Mouse (Mus musculus): ENCODE measurements around the gene Gm5741. TPM values are rescaled to one million over a fixed set of nuclear protein-coding genes. Genes with fewer than 3 reads are reported as not detected.

Gene Gm5741
- polyA plus RNA-seq, 1 experiment from 2014 or later: not detected

DNA sequence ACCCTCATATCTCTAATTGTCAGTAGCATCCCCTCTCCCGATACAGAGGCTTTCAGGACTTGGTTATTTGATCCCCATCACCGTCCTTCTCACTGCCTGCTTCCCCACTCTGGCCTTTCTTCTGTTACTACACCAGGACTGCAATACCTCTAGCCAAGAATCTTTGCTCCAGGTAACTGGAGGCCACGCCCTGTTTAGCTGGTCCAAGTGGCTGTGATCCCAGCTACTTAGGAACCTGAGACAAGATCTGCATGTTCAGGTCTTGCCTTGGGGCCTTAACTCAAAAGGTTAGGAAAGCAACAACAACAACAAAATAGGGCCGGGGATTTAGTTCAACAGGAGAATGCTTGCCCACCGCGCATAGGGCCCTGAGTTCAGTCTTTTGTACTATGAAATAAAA is 24.2 kb downstream of the Gm5741 start:
- H3K9me3 ChIP-seq (replicated peaks; ENCODE audit: low read length): no peaks in the 10 kb centered on the region
- H3K27ac ChIP-seq: no peak overlapping the region
- H3K4me2 ChIP-seq (ENCODE audit: low read length): no peak overlapping the region
- no peaks in the 10 kb centered on the region for H3K27me3 ChIP-seq (ENCODE audit: insufficient read depth, low read length)
- ATAC-seq (replicated peaks; ENCODE audit: low FRiP score, low read depth) (no peak), DNase-seq (ENCODE audit: low spot score) (no peak)
- 88% methylated on average over 6 of the region's 6 CpGs for WGBS
- H3K4me1 ChIP-seq (replicated peaks; ENCODE audit: insufficient read depth, low read length): peaks cover 5% of the 10 kb centered on the region; the same call in 1 of the 2 replicates
- H3K9ac ChIP-seq (ENCODE audit: low read depth, low read length): no peak overlapping the region
- no peak overlapping the region for H3K4me3 ChIP-seq (replicated peaks; ENCODE audit: low read depth, low read length)
- peaks cover 59% of the 10 kb centered on the region for H3K36me3 ChIP-seq (ENCODE audit: insufficient read depth, low read length)
- TF ChIP-seq CTCF (IDR thresholded peaks at IDR 0.05; ENCODE audit: low read depth): no peak

DNA sequence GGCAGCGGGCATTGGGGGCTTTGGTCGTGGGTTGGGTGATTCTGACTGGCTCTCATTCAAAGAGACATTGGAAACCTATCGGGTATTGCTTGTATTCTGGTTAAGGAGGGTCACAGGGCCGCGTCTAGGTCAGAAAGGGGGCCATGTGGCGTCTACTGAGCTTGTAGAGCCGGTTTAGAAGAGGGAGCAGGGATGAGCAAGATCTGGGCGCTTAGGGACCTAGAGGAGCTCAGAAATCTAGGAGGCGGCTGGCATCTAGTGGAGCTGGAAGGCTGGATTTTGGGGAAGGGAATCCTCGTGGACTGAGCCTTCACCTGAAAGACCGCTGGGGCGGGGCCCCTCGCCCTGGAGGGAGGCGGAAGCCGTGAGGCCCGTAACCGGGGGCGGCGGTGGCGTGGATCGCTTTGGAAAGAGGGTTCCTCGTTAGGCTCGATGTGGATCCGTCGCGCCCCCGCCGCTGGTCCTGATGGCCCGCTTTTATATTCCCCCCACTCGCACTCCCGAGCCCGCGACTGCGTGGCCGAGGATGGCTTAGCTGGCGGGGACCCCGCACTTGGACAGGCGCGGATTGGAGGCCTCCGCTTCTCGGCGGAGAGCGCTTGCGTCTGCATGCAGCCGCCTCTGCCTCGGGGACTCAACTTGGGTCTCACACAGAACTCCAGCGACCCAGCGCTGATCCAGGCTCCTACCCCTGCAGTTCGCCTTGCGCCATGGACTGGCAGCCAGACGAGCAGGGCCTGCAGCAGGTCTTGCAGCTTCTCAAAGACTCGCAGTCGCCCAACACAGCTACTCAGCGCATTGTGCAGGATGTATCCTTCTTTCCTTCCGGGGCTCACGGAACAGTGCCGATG is 29.9 kb downstream of the Gm5741 start:
- H3K27me3 ChIP-seq (ENCODE audit: insufficient read depth, low read length): no peaks in the 10 kb centered on the region
- H3K27ac ChIP-seq: peak overlapping the region; percentile 99
- DNase-seq (ENCODE audit: low spot score) (peak; percentile 49), ATAC-seq (replicated peaks; ENCODE audit: low FRiP score, low read depth) (0 out of 2 replicates have a peak, but pooled peaks have one; percentile 2)
- peak overlapping the region; percentile 89 for H3K9ac ChIP-seq (ENCODE audit: low read depth, low read length)
- TF ChIP-seq CTCF (IDR thresholded peaks at IDR 0.05; ENCODE audit: low read depth): no peak
- H3K4me1 ChIP-seq (replicated peaks; ENCODE audit: insufficient read depth, low read length): peaks cover 13% of the 10 kb centered on the region
- H3K36me3 ChIP-seq (ENCODE audit: insufficient read depth, low read length): peaks cover 9% of the 10 kb centered on the region
- peak overlapping the region; percentile 85 for H3K4me3 ChIP-seq (replicated peaks; ENCODE audit: low read depth, low read length)
- under 1% methylated on average over 53 of the region's 57 CpGs for WGBS
- H3K9me3 ChIP-seq (replicated peaks; ENCODE audit: low read length): no peaks in the 10 kb centered on the region
- H3K4me2 ChIP-seq (ENCODE audit: low read length): peak overlapping the region; percentile 99

DNA sequence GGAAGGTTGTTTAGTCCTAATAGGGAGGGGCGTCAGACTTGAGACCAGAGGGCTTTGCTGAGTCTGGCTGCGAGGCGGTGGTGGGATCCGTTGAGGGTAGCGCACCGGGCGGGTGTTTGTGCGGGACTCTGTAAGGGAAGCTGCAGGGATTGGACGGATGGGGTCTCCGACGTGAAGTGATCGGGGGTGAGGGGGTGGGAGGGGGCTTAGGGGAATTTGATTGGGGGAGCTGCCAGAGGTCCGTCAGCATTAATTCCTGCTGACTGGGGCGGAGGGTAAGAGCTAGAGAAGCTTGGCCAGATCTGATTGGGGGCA is 30.5 kb downstream of the Gm5741 start:
- peak overlapping the region; percentile 99 for H3K27ac ChIP-seq
- 1% methylated on average over 14 of the region's 14 CpGs for WGBS
- peaks cover 13% of the 10 kb centered on the region for H3K4me1 ChIP-seq (replicated peaks; ENCODE audit: insufficient read depth, low read length)
- H3K4me2 ChIP-seq (ENCODE audit: low read length): peak overlapping the region; percentile 99
- ATAC-seq (replicated peaks; ENCODE audit: low FRiP score, low read depth) (peak; percentile 40), DNase-seq (ENCODE audit: low spot score) (no peak)
- peak overlapping the region; percentile 89 for H3K9ac ChIP-seq (ENCODE audit: low read depth, low read length)
- TF ChIP-seq CTCF (IDR thresholded peaks at IDR 0.05; ENCODE audit: low read depth): no peak
- H3K4me3 ChIP-seq (replicated peaks; ENCODE audit: low read depth, low read length): peak overlapping the region; percentile 85
- H3K27me3 ChIP-seq (ENCODE audit: insufficient read depth, low read length): no peaks in the 10 kb centered on the region
- peaks cover 8% of the 10 kb centered on the region for H3K36me3 ChIP-seq (ENCODE audit: insufficient read depth, low read length)
- no peaks in the 10 kb centered on the region for H3K9me3 ChIP-seq (replicated peaks; ENCODE audit: low read length)

DNA sequence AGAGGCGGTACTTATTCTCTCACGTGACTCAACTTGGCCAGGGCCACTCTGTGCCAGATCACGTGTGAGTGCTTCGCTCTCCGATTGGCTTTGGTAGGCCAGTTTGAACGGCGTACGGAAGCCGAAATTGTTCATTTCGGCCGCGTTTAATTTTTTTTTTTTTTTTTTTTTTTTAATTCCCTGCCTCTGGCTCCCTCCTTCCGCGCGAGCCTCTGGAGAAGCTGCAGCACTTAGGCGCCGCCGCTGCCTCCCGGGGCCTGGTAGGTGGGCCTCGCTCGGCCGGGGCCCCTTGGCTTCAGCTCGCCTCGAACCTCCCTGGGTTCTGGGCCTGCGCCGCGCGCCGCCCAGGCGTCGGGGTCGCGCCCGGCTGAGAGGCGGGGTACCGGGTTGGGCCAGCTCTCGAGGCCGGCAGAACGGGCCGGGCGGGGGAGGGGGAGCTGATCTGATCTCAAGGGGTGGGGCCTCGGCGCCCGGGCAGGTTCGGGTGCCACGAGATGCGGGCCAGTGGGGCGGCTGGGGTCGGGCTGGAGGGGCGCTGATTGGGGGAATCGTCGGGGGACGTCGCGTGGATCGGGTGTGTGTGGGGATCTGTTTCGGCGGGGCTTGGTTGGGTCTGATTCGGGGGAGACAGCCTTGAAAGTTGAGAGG is 30.9 kb downstream of the Gm5741 start, which contains the start of gene Tnpo2:
TSS of gene Tnpo2 (plus strand) at position 198 of the 648 bp plus-strand sequence.
- under 1% methylated on average over 59 of the region's 59 CpGs for WGBS
- TF ChIP-seq CTCF (IDR thresholded peaks at IDR 0.05; ENCODE audit: low read depth): no peak
- ATAC-seq (replicated peaks; ENCODE audit: low FRiP score, low read depth): peak; percentile 89

DNA sequence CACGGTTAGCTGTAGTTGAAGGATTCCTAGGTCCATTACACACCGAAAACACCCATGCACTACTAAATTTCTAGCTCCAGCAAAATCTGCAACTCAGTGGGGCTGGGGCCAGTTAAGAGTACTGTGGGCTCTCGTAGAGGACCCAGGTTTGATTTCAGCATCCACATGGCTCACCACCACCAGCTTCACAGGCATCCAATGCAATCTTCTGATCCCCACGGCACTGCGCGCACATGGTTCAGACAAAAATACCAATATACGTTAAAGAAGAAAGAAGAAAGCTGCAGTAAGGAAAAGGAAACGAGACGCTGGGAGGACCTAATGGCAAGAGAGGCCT is 31.4 kb downstream of the Gm5741 start:
- WGBS: under 1% methylated on average over 9 of the region's 9 CpGs
- H3K9ac ChIP-seq (ENCODE audit: low read depth, low read length): peak overlapping the region; percentile 69
- no peaks in the 10 kb centered on the region for H3K9me3 ChIP-seq (replicated peaks; ENCODE audit: low read length)
- H3K27me3 ChIP-seq (ENCODE audit: insufficient read depth, low read length): no peaks in the 10 kb centered on the region
- ATAC-seq (replicated peaks; ENCODE audit: low FRiP score, low read depth): peak; percentile 11
- H3K36me3 ChIP-seq (ENCODE audit: insufficient read depth, low read length): peaks cover 18% of the 10 kb centered on the region
- H3K4me3 ChIP-seq (replicated peaks; ENCODE audit: low read depth, low read length): peak overlapping the region; percentile 85
- peak overlapping the region; percentile 91 for H3K4me2 ChIP-seq (ENCODE audit: low read length)
- peaks cover 13% of the 10 kb centered on the region for H3K4me1 ChIP-seq (replicated peaks; ENCODE audit: insufficient read depth, low read length)
- no peak for TF ChIP-seq CTCF (IDR thresholded peaks at IDR 0.05; ENCODE audit: low read depth)
- H3K27ac ChIP-seq: peak overlapping the region; percentile 92
- no peak for DNase-seq (ENCODE audit: low spot score)

More for the DNA sequence above, 30.9 kb downstream of the Gm5741 start, which contains the start of gene Tnpo2:
- Histone ChIP-seq H3K27ac (peak within 1 kb of the TSS; percentile 99), H3K27me3 (ENCODE audit: insufficient read depth, low read length) (no peaks in the 10 kb centered on the region), H3K4me2 (ENCODE audit: low read length) (peak within 1 kb of the TSS; percentile 99), H3K9me3 (replicated peaks; ENCODE audit: low read length) (no peaks in the 10 kb centered on the region), H3K4me1 (replicated peaks; ENCODE audit: insufficient read depth, low read length) (peaks cover 13% of the 10 kb centered on the region), H3K4me3 (replicated peaks; ENCODE audit: low read depth, low read length) (peak within 1 kb of the TSS; percentile 85), H3K9ac (ENCODE audit: low read depth, low read length) (peak within 1 kb of the TSS; percentile 89), H3K36me3 (ENCODE audit: insufficient read depth, low read length) (peaks cover 13% of the 10 kb centered on the region)
- DNase-seq (ENCODE audit: low spot score): peak; percentile 99

DNA sequence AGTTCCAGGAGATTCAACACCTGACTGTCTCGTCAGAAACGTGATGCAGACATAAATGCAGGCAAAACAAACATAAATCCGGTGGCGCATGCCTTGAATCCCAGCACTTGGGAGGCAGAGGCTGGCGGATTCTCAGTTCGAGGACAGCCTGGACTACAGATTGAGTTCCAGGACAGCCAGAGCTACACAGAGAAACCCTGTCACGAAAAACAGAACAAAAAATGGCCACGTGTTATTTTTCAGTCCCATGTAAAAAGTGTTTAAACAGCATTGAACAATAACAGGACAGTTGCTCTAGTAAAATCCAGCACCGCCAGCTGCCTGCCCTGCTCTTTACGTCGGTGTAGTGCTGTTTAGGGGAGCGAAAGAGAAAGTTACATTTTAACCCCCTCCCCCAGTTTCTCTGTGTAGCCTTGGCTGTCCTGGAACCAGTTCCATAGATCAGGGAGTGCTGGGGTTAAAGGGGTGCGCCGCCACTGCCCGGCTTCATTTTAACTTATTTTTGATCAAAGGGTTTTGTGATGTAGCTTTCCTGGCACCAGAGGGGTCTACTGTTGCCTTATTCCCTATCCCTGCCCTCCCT is 32.0 kb downstream of the Gm5741 start:
- Histone ChIP-seq H3K27me3 (ENCODE audit: insufficient read depth, low read length) (no peaks in the 10 kb centered on the region), H3K4me2 (ENCODE audit: low read length) (peak overlapping the region; percentile 91), H3K9me3 (replicated peaks; ENCODE audit: low read length) (no peaks in the 10 kb centered on the region), H3K4me1 (replicated peaks; ENCODE audit: insufficient read depth, low read length) (peaks cover 13% of the 10 kb centered on the region), H3K4me3 (replicated peaks; ENCODE audit: low read depth, low read length) (peak overlapping the region; percentile 85), H3K9ac (ENCODE audit: low read depth, low read length) (peak overlapping the region; percentile 69), H3K36me3 (ENCODE audit: insufficient read depth, low read length) (peaks cover 20% of the 10 kb centered on the region), H3K27ac (peak overlapping the region; percentile 92)
- TF ChIP-seq CTCF (IDR thresholded peaks at IDR 0.05; ENCODE audit: low read depth): no peak
- DNase-seq (ENCODE audit: low spot score) (peak; percentile 47), ATAC-seq (replicated peaks; ENCODE audit: low FRiP score, low read depth) (0 out of 2 replicates have a peak, but pooled peaks have one; percentile 0)
- WGBS: 2% methylated on average over 15 of the region's 15 CpGs

All from kidney, postnatal 0 days (tissue).